Mouse (Mus musculus) cerebellum, postnatal 36 days (tissue): ENCODE data around the gene Bola2.

Experiments
- DNase-seq, 2 experiments: peaks; one replicate each; pipeline ENCODE4 v3.0.0; 2021 to 2022; ENCODE audit warnings: mixed read lengths in 2 of 2

Bola2 gene

DNA sequence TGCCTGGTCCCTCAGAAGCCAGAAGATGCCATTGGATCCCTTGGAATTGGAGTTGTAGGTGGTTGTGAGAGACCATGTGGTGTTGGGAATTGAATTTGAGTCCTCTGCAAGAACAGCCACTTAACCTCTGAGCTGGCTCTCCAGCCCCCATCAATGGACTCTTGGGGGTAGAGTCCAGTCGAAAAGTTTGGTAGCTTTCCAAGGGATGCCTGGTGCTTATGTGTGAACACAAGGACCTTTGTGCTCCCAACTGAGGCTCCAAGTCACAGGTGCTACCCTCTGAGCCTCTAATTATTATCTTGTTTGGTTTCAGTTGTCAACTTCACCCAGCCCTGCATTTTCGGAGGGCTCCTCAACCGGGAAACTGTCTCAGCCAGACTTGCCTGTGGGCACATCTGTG, 4.5 kb upstream of the Bola2 start:
- DNase-seq = no peak

DNA sequence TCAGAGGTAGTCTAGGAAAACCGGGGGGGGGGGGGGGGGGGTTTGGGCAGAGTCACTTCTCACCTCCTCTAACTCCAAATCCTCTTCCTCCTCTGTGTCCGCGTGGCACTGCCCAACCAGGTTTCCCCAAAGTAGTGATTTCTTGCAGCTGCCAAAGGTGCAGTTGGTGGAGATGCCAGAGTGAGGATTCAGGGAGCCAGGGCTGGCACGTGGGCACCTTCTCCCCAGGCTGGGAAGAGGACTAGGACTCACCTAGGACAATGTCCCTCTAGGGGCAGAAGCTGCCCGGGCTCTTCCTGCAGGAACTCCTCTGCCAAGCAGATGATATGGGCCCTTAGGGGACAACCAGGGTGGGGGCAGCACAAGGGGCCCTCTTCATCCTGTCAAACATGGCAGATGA, 3.5 kb upstream of the Bola2 start:
- DNase-seq = no peak

DNA sequence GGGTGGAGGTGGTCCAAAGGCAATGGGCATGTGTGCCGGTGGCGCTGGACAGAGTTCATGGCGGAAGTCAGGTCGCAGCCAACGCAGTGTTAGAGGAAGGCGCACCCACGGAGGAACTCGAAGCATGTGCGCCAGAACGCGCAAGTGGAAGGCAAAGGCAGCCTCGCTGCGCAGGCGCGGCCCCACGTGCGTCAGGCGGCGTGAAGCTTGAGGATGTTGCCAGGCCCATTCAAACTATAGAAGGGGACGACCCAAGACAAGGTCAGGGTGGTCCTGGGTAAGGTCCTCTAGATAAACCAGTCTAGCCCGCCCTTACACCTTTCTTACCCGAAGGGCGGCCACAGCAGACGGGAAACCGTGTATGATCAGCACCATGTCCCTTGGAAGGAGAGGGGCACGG, 2.8 kb upstream of the Bola2 start:
- DNase-seq = no peak

DNA sequence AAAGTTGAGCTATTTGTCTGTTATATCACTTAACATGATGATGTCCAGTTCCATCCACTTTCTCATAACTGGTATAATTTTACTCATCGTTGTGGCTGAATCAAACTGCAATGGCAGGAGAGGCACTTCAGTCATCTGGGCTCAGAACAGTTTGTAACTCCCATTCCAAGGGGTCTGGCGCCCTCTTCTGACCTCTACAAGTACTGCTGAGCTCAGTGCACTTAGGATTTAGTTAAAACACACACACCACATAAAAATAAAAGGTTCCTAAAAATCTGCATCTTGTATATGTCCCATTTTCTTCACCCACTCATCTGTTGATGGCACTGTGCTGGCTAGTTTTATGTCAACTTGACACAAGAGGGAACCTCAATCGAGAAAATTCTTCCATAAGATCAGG, 1.9 kb upstream of the Bola2 start:
- peak; percentile 81 to 85 for DNase-seq

DNA sequence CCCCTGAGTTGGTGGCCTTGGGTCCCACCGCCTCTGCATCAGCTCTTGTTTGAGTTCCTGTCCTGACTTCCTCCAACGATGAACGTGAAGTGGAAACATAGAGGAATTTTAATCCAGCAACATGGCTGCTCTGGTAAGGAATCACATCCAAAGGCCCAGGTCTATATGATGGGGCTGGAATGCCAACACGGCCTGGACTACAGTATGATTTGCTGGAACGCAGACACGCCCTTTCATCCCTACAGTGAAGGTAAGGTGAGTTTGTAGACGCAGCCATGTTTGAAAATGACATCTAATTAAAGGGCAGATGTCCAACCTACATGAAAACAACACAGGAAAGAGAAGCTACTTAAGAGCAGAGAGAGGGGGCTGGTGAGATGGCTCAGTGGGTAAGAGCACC, 1.4 kb upstream of the Bola2 start:
- DNase-seq = no peak

DNA sequence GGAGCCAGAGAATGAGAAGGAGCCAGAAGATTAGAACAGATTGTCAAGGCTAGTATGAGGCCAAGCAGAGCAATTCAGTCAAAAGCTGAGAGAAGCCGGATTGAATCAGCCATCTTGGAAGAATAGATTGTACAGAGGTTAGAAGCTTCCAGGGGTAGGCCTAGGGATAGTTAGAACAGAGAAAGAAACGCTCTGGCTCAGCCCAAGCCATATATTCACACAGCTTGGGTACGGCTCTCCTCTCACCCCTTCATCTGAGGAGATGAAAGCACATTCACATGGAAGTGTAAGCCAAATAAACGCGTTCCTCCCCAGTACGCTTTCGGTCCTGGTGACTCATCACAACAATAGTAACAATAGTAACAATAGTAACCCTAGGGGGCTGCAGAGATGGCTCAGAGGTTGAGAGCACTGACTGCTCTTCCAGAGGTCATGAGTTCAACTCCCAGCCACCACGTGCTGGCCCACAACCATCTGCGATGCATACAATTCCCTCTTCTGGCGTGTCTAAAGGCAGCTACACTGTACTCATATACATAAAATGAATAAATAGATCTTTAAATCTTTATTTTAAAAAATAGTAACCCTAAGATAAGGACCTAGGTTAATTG, 655 bp upstream of the Bola2 start:
- DNase-seq = peak in 1 of 2 experiments; percentile 20

DNA sequence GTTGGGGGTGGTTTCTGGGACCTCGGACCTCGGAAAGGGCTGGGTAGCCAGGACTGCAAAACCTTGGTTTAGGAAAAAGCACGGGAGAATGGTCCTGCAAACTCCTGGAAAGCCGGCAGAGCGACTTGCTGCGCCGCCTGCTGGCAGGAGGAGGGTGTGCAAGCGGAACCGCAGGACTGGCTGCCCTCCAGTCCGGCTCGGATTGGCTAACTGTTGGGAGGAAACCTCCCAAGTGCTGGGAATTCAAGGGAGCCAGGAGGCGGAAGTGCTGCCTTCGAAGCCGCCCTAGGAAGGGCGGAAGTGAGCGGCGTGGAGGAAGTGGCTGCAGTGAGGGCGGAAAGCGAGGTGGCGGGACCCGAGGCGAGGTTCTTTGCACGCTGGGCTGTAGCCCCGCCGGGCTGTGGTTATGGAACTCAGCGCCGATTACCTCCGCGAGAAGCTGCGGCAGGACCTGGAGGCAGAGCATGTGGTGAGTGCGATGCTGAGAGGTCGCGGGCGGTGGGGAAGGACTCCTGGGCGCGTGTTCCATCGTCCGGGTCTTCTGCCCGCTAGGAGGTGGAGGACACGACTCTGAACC, 518 bp downstream of the Bola2 start, which contains the start of gene Slx1b:
Slx1b (minus strand) TSS at position 154 of the 577 bp plus-strand sequence.
- peak; percentile 94 for DNase-seq

DNA sequence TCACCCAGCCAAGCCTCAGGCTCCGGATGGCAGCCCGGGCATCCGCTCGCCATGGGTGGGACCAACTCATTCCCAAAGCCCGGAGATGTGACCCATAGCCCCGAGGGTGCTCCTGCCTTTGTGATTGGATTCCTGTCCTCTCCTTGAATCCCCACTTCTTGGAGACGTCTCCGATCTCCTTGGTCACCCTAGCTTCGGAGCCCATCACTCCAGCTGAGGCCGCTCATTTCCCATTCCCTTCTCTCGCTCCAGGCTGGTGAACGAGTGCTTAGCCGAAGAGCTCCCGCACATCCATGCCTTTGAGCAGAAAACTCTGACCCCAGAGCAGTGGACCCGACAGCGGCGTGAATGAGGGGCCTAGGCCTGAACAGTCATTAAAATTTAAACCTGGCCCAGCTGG, 1.1 kb downstream of the Bola2 start:
- peak in 1 of 2 experiments; percentile 32 for DNase-seq

DNA sequence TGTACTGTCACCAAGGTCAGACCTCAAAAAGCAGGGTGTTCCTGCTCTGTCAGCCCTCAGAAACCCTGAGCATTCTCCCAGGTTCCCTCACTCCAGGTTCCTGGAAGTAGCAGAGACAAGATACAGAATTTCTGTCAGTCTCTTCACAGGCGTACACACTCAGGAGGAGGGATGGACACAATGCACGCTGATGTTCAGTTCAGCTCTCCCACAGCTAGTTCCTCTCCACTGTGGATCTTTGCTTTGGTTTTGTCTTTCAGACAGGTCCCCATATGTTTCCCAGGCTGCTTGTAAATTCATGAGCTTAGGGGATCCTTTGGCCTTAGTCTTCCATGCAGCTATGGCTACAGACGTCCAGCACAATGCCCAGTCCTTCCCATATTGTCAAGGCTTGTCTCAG, 1.7 kb downstream of the Bola2 start:
- DNase-seq = no peak

DNA sequence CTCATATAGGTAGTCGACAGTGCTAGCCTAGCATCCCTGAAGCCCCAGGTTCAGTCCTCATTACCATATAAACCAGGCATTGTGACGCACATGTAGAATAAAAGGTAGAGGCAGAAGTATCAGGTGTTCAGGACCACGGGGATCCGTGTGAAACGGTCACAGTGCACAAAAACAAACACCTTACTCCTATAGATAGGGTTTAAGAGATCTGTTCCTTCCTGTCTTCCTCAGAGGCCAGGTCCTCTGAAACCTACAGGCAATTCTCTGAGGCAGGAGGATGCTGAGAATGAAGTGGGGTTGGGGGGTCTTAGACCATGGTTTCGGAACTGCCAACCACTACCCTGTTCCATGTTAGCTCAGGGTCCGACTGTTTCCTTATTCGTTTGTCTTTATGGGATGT, 2.6 kb downstream of the Bola2 start:
- no peak for DNase-seq

DNA sequence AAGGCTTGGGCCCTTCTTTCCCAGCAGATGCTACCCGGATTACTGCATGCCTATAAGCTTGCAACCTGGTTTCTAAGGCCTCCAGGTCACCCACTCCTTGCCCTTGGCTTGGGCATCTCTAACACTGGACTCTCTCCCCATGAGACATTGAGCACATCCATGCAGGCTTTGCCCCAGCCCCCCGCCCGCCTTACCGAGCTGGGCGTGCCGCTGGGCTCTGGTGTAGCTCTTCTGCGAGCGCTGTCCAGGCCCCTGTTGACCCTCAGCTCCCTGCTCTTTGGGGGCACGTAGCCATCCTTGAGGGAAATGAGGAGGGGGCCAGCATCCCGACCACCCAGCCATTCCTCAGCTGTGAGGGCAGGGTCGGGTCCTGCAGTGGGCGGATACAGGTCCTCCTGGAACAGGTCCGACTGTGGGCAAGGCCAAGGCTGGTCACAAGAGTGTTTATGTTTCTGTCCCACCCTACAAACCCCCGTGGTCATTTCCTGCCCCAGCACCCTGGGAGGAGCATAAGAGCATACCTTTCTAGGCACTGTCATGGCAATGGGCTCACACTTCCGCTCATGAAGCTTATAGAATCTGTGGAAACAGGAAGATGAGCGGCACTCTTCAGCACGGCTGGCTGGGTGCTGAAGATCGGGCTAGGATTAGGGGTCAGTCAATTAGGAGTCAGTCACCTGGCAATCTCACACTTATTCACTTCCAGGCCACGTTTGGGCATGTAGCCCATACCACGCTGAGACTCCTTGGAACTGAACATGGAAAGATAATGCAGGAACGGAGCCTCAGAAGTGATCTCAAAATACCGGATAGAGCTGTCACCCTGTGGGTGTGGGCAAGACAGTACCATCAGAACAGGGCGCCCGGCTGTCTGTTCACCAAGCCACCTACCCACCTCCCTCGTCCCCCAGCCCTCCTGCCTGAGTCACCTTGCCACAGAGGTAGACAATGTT, 5.1 kb downstream of the Bola2 start:
- peak; percentile 27 to 42 for DNase-seq

DNA sequence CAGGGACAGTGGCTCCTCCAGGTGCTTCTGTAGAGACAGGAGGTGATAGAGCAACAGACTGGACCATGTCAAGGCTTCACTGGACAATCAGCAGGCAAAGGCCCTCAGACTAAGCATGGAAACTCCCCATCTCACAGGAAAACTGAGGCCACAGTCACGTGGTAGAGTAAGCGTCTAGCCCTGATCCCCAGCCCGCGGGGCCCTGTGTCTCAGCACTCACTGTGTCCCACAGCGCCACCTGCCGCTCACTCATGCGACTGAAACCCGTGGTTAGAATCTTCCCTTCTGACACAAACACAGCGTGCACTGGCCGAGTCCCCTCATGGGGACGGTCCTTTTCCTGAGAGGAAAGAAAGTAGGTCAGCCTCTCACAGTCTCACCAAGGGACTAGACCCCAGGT, 5.9 kb downstream of the Bola2 start:
- peak; percentile 95 to 96 for DNase-seq

DNA sequence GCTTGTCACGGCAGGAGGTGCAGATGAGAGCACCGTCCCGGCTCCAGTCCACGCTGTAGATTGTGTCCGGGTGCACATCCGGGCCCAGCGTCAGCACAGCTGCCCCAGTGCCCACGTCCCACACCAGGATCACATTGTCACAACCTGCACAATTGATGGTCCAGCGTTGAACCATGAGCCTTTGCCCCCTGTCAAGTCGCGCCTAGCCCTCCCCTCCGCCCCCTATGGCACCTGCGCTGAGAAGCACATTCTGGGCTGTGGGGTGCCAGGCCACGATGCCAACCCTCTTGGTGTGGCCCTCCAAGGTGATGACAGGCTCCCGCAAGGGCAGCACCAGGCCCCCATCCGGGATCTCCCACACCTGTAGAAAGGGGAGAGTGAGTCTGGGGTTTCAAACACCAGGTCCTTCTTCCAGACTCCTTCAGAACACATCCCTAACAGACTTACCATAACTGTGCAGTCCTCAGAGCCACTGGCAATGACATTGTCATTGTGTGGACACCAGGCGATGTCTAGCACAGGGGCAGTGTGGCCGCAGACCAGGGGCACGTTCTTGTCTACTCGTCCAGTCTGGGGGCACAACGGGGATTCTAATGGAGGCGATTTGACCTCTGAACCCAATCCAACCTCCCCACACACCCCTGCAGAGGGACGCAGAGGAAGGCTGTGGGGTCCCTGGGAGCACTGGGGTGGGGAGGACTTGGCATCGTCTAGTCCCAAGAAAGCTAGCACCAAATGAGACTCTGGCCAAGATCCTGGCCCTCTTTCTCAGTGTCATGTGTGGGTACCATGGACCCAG, 6.6 kb downstream of the Bola2 start:
- no peak for DNase-seq

DNA sequence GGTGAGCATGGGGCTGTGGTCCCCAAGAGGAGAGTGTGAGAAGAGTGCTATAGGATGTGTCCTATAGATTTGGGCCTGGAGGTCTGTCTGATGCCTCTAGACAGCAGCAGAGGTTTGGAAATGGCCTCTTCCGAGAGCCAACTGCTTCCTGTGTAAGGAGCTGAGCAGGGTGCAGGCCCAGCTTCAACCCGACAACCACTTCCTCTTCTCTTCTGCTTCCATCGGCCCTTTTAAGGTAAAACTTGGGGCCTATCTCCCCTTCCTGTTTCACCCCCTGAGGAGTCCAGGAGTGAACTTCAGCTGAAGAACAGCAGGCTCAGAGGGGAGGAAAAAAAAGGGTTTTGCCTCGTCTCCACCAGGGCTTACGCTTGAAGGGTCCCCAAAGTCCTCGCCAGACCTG, 7.2 kb downstream of the Bola2 start:
- no peak for DNase-seq

DNA sequence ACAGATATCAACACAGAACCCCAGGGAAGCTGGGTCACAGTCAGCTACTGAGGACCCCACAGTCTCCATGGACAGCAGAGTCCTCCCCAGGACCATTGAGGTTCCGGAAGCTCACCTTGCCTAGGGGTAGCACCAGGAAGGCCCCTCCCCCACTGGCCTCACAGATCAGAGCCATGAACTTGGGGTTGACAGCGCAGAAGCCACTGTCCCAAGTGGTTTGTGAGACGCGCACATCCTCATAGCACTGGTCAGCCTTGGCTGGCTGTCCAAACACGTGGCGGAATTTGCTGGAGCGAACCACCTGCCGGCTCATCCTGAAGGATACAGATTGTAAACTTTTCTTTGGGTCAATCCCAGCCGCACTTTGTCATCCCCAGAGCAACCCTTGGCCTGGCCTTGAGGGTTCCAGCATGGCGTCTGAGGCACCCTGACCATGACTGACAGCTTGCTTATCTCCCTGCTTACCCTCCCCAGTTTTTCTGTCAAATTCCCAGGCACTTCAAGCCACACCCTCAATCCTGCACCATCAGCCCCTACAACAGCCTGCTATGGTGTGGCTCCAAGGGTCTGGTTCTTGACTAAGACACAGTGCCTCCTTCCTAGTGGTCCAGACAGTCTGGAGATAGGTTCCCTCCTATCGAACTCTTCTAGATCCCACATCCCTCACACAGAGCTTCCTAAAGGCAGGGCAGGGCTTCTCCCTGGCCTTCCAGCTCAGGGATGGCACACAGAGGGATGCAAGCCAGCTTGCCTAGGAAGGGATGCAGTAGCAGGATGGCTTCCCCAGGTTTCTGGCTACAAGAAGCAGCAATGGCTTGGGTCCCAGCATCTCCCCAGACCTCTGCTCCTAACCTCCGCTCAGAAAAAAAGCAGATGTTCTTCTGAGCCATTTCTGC, 7.9 kb downstream of the Bola2 start:
- peak; percentile 20 to 41 for DNase-seq

DNA sequence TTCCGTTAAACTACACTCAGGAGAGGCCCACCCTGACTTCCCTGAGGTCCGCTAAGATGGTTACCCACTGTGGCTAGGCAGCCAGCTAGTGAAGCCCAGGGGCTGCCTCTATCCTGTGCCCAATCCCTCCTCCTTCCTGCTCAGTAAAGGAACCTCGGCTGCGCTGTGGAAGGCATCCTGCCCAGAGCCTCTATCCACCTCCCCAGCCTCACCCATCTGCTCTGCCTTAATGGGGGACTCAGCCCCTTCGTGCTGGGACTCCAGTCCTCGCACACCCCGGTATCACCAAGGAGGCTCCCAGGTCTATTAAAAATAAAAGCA, 8.5 kb downstream of the Bola2 start:
- DNase-seq = peak; percentile 43 to 51

DNA sequence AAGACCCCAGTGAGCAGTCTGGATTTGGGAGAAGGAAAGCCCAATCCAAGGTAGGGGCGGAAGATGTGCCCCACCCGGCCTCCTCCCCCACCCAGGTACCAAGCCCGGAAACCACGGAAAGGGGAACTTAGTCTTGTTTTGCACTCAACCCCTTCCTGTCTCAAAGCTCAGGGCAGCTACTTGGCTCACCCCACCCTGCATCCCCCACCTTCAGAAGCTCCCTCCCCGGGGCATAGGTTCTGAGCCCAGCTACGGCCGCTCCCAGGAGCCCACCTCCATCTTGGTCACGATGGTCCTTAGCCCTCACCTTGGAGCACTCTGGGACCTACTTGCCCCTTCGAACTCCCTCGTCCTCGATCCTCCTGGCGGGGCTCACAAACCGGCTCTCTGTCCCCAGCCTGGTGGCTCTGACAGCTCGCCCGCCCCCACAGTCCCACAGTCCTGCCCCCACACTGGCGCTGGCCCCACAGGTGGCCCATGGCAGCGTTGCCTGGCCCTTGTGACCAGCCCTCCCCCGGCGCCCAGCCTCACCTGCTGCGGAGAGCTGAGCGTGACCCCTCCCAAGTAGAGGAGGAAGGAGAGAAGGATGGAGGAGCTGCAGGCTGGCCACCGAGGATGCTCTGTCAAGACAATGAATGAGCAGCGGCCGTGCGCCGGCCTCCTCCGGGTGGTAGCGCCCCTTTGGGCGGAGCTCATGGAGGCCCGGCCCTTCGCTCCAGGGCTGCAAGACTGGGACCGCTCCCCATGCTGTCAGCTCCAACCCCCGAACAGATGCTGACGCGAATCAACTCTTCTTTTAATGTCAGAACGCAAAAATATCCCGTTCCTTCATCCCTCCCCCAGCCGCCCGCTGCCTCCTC, 9.2 kb downstream of the Bola2 start:
- peak; percentile 86 to 91 for DNase-seq

DNA sequence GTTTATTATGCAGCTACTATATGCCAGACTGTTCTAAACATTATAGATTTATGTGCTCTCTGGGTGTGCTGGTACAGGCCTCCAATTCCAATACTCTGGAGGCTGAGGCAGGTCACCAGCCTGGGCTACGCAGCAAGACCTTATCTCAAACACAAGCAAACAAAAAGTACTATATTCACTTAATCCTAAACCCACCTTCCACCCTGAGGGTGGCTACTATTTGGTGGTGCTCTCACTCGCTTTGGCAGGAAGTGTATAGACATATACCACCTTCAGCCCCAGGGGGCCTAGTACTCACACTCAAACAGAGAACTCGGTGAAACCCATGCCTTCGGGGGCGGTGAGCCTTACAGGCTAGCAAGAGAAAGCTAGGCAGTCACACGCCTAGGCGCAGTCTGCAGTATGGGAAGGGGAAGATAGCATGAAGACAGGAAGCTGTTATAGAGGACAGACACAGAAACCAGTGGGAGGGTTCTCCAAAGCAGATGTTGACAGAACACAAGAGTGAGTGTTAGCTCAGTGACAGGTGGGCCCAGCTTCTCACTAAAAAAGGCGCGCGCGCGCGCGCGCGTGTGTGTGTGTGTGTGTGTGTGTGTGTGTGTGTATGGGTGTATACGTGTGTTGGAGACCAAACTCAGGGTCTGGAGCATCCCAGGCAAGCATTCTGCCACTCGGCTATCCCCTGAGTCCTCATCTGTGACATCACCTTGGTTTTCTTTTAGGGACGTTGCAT, 12.4 kb downstream of the Bola2 start, which contains the start of gene Coro1a:
Coro1a (minus strand) TSS at position 346 of the 733 bp plus-strand sequence.
- no peak for DNase-seq

DNA sequence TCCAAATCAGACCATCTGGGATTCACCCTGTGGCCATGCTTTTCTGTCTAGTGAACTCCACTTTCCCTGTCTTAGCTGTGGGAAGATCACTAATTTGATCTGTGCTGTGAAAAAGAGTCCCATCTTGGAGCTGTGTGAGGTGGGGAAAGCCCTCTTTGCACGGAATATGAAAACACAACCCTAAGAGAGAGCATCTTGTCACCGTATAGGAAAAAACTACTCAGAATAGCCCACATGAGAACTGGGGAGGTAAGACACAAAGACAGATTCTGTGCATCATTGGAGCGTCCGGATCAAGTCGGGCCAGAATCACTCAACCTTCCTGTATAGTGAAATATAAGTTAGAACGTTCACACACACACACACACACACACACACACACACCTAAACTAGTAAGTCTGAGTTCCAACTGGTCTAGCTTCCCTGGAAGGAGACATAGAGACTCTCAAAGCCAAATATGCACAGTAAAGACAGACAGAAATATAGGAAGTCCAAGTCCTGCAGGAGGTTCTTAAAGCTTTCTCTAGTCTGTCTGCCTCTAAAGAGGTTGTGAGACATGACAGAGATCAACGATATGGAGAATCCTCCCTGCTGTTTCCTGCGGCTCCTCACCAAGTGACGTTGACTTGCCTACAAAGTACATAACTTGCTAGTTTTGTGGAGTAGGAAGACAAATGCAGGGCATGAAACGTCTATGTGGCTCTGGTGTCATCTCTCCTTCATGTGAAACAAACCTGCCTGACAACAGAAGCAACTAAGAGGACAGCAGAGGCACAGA, 13.2 kb downstream of the Bola2 start:
- no peak for DNase-seq
